Mouse (Mus musculus) limb, embryonic 14.5 days (tissue): ENCODE measurements at regions not wholly inside any gene's neighbourhood (a gene's known extent, or its start where the extent isn't known, plus 50 kb on each side); places are given as distances from the start of the nearest gene placed in this dataset.
A peak's percentile ranks its signal among the peaks of the same experiment; 100 is the strongest.

Experiments
- ATAC-seq: fragments of 200-750 bp; cut with Nextera tagmentation; 2 replicates; pipeline ENCODE4 v1.8.0; 2017; ENCODE audit warnings: low read depth, moderate number of reproducible peaks, moderate TSS enrichment; ENCODE audit not compliant: low FRiP score
- DNase-seq: peaks from one replicate; pipeline ENCODE4 v3.0.0-alpha.2; 2015; ENCODE audit warnings: low spot score
- H3K27ac ChIP-seq: fragments of 300-500 bp; sonication (generic); replicated peaks from 2 replicates; pipeline ENCODE4 v1.5.1; 2014; ENCODE audit warnings: low read depth, mild to moderate bottlenecking, low read length, moderate library complexity, mixed read lengths
- H3K27me3 ChIP-seq: fragments of 300-500 bp; sonication (generic); 2 replicates; pipeline ENCODE4 v1.6.1; 2014; ENCODE audit warnings: low read length, mixed read lengths; ENCODE audit not compliant: control insufficient read depth, insufficient read depth
- H3K36me3 ChIP-seq: fragments of 300-500 bp; sonication (generic); 2 replicates; pipeline ENCODE4 v1.6.1; 2014; ENCODE audit warnings: mild to moderate bottlenecking, low read length, moderate library complexity, mixed read lengths; ENCODE audit not compliant: control insufficient read depth, insufficient read depth
- H3K4me1 ChIP-seq: fragments of 300-500 bp; sonication (generic); 2 replicates; pipeline ENCODE4 v1.6.1; 2014; ENCODE audit warnings: antibody characterized with exemption, low read length, mixed read lengths; ENCODE audit not compliant: control insufficient read depth, insufficient read depth
- H3K4me2 ChIP-seq: fragments of 300-500 bp; sonication (generic); replicated peaks from 2 replicates; pipeline ENCODE4 v1.6.1; 2014; ENCODE audit warnings: low read depth, mild to moderate bottlenecking, low read length, moderate library complexity; ENCODE audit not compliant: severe bottlenecking
- H3K4me3 ChIP-seq: fragments of 300-500 bp; sonication (generic); replicated peaks from 2 replicates; pipeline ENCODE4 v1.5.1; 2014; ENCODE audit warnings: low read length
- H3K9ac ChIP-seq: fragments of 300-500 bp; sonication (generic); 2 replicates; pipeline ENCODE4 v1.6.1; 2014; ENCODE audit warnings: mild to moderate bottlenecking, low read depth, low read length, moderate library complexity; ENCODE audit not compliant: severe bottlenecking
- H3K9me3 ChIP-seq: fragments of 300-500 bp; sonication (generic); 2 replicates; pipeline ENCODE4 v1.6.1; 2016; ENCODE audit warnings: low read length; ENCODE audit not compliant: control insufficient read depth
- POLR2A ChIP-seq: fragments of 200-500 bp; IDR thresholded peaks from 2 replicates; pipeline ENCODE4 v1.8.0; 2012; ENCODE audit warnings: inconsistent platforms, mild to moderate bottlenecking, moderate library complexity, borderline replicate concordance; ENCODE audit not compliant: insufficient read depth, insufficient read length; ENCODE audit errors: extremely low read depth
- WGBS: fragments of 180-500 bp; shearing (Covaris S2); extraction: QIAGEN DNeasy Blood & Tissue Kit; methylation state at CpG from one replicate; pipeline ENCODE4 v1.1.7; 2014; 5-methylcytosine and 5-hydroxymethylcytosine counted together

GRCm38 (mm10) chr1:28045695-28046094 is 734.4 kb downstream of the Gm597 start:
- H3K27me3 ChIP-seq = no peaks in the 10 kb centered on the region
- DNase-seq (no peak), ATAC-seq (no peak)
- no peak overlapping the region for H3K4me2 ChIP-seq
- H3K27ac ChIP-seq = no peak overlapping the region
- no peak overlapping the region for H3K4me3 ChIP-seq
- 84% methylated on average over 1 of the region's 1 CpGs for WGBS
- TF ChIP-seq POLR2A = no peak
- H3K9me3 ChIP-seq = no peaks in the 10 kb centered on the region
- H3K36me3 ChIP-seq = no peaks in the 10 kb centered on the region
- H3K4me1 ChIP-seq = no peaks in the 10 kb centered on the region
- H3K9ac ChIP-seq = no peak overlapping the region

GRCm38 (mm10) chr1:28025720-28026119 is 754.3 kb downstream of the Gm597 start:
- no peak overlapping the region for H3K27ac ChIP-seq
- no peaks in the 10 kb centered on the region for H3K9me3 ChIP-seq
- H3K4me3 ChIP-seq = no peak overlapping the region
- peak; percentile 60; the same call in 1 of the 2 replicates for ATAC-seq
- no peak for TF ChIP-seq POLR2A
- H3K9ac ChIP-seq = no peak overlapping the region
- H3K4me1 ChIP-seq = no peaks in the 10 kb centered on the region
- 55% methylated on average over 2 of the region's 2 CpGs for WGBS
- H3K4me2 ChIP-seq = no peak overlapping the region
- no peaks in the 10 kb centered on the region for H3K36me3 ChIP-seq
- H3K27me3 ChIP-seq = no peaks in the 10 kb centered on the region
- DNase-seq = peak; percentile 56

- Histone ChIP-seq H3K9ac (no peak overlapping the region), H3K36me3 (no peaks in the 10 kb centered on the region), H3K9me3 (no peaks in the 10 kb centered on the region), H3K27ac (no peak overlapping the region), H3K4me1 (no peaks in the 10 kb centered on the region), H3K4me2 (no peak overlapping the region), H3K27me3 (no peaks in the 10 kb centered on the region), H3K4me3 (no peak overlapping the region)
- TF ChIP-seq POLR2A = no peak
- 76% methylated on average over 4 of the region's 4 CpGs for WGBS
- no peak for ATAC-seq
- no peak for DNase-seq
Measured at GRCm38 (mm10) chr1:27998434-27998833, 781.6 kb downstream of the Gm597 start.

- DNase-seq = no peak
- WGBS = 61% methylated on average over 1 of the region's 1 CpGs
- no peak for TF ChIP-seq POLR2A
- H3K9me3 ChIP-seq = no peaks in the 10 kb centered on the region
- H3K36me3 ChIP-seq = no peaks in the 10 kb centered on the region
- no peak for ATAC-seq
- H3K9ac ChIP-seq = no peak overlapping the region
- H3K4me3 ChIP-seq = no peak overlapping the region
- no peaks in the 10 kb centered on the region for H3K4me1 ChIP-seq
- H3K4me2 ChIP-seq = no peak overlapping the region
- no peak overlapping the region for H3K27ac ChIP-seq
- no peaks in the 10 kb centered on the region for H3K27me3 ChIP-seq
Measured at GRCm38 (mm10) chr1:27963369-27963768, 816.7 kb downstream of the Gm597 start.
